Mouse (Mus musculus): ENCODE data around the gene Gm9922. TPM values are rescaled to one million over a fixed set of nuclear protein-coding genes. Genes with fewer than 3 reads are reported as not detected.

Gene Gm9922
- total and polyA plus RNA-seq, 3 experiments, result 0.89 to 2.7 TPM; not detected in 1

DNA sequence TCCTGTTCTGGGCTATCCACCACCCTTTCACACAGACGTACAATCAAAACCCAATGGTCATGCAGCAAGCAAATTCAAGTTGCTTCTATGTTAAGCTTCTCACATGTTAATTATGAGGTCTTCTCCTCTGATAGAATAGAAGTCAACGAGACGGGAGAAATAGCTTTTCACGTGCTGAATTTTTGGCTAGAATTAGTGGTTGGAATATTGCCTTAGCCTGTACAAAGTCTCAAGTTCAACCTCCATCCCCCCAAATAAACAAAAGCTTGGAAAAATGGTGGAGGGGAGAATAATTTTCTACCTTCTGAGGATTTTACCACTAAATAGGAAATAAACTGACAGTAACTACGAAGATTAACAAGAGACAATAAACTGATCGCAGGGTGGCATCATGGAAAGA is 42.1 kb upstream of the Gm9922 start:
- 91% methylated on average over 6 of the region's 6 CpGs for WGBS
- Histone ChIP-seq H3K9ac (ENCODE audit: low read depth, low read length) (no peak overlapping the region), H3K36me3 (ENCODE audit: control insufficient read depth, insufficient read depth, low read length) (no peaks in the 10 kb centered on the region), H3K27me3 (ENCODE audit: control insufficient read depth, insufficient read depth, low read length) (no peaks in the 10 kb centered on the region), H3K4me3 (no peak overlapping the region), H3K4me1 (ENCODE audit: control insufficient read depth, insufficient read depth, low read length) (no peaks in the 10 kb centered on the region), H3K27ac (no peak overlapping the region), H3K79me2 (replicated peaks; ENCODE audit: control insufficient read depth, insufficient read depth, low read length) (no peaks in the 10 kb centered on the region)
- TF ChIP-seq POLR2A (IDR thresholded peaks at IDR 0.05; ENCODE audit: insufficient read depth, low read depth, low read length) (no peak), CTCF (IDR thresholded peaks at IDR 0.05) (no peak), EP300 (IDR thresholded peaks at IDR 0.05; ENCODE audit: insufficient read depth, low read depth, low read length) (no peak)
- intact Hi-C loops (cut with DNase I), result no loop called here
- no peak for DNase-seq

DNA sequence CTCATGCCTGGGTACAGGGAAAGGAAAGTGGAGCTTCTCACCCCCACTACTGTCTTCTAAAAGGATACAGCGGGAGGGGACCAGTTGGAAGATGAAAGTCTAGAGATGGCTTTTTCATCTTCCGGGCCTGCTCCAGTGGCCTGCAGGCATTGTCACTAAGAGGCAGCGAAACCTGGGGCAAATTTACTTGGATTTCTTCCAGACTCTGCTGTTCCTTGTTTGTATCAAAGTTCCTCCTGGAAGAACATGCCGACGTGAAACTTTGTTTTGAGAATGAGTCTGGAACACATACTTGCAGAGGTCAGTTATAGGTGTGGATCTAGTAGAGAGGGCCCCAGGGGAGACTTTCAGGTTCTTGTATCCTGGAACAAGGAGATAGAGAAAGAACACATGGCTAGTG is 41.7 kb upstream of the Gm9922 start:
- Histone ChIP-seq H3K9ac (ENCODE audit: low read depth, low read length) (no peak overlapping the region), H3K4me3 (no peak overlapping the region), H3K4me1 (ENCODE audit: control insufficient read depth, insufficient read depth, low read length) (no peaks in the 10 kb centered on the region), H3K27me3 (ENCODE audit: control insufficient read depth, insufficient read depth, low read length) (no peaks in the 10 kb centered on the region), H3K36me3 (ENCODE audit: control insufficient read depth, insufficient read depth, low read length) (no peaks in the 10 kb centered on the region), H3K79me2 (replicated peaks; ENCODE audit: control insufficient read depth, insufficient read depth, low read length) (no peaks in the 10 kb centered on the region), H3K27ac (no peak overlapping the region)
- no peak for DNase-seq
- intact Hi-C loops (cut with DNase I), result no loop called here
- TF ChIP-seq CTCF (IDR thresholded peaks at IDR 0.05) (no peak), POLR2A (IDR thresholded peaks at IDR 0.05; ENCODE audit: insufficient read depth, low read depth, low read length) (no peak), EP300 (IDR thresholded peaks at IDR 0.05; ENCODE audit: insufficient read depth, low read depth, low read length) (no peak)
- 77% methylated on average over 5 of the region's 5 CpGs for WGBS

DNA sequence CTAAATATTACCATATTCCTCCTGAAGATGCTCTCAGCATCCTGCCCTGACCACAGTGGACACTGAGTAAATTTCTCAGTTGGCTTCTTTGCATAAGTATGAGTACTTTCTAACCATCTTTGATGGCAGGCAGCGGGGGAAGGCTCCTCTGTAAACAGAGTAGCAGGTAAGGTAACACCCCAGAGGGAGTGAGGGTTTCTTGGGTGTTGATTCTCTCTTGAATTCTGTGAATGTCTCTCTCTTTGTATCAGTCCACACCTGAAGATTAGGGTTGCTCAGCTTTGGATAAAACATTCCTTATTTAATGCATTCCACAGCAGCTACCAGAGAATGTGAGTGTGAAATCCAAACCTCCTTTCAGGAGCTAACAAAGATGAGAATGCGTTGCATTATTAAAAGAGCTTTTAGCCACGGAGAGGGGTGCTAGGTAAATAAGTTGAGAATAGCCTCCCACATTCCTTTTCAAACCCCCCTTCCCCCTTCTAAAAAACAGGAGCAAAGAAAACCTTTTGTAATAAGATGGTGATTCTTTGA is 34.2 kb upstream of the Gm9922 start:
- no peak overlapping the region for H3K27ac ChIP-seq
- H3K79me2 ChIP-seq (replicated peaks; ENCODE audit: control insufficient read depth, insufficient read depth, low read length), result no peaks in the 10 kb centered on the region
- no peaks in the 10 kb centered on the region for H3K36me3 ChIP-seq (ENCODE audit: control insufficient read depth, insufficient read depth, low read length)
- intact Hi-C loops (cut with DNase I), result no loop called here
- WGBS, result 52% methylated on average over 3 of the region's 3 CpGs
- no peak overlapping the region for H3K9ac ChIP-seq (ENCODE audit: low read depth, low read length)
- no peak for TF ChIP-seq CTCF (IDR thresholded peaks at IDR 0.05)
- no peak for TF ChIP-seq POLR2A (IDR thresholded peaks at IDR 0.05; ENCODE audit: insufficient read depth, low read depth, low read length)
- no peak for TF ChIP-seq EP300 (IDR thresholded peaks at IDR 0.05; ENCODE audit: insufficient read depth, low read depth, low read length)
- H3K4me3 ChIP-seq, result no peak overlapping the region
- DNase-seq, result no peak
- H3K4me1 ChIP-seq (ENCODE audit: control insufficient read depth, insufficient read depth, low read length), result no peaks in the 10 kb centered on the region
- H3K27me3 ChIP-seq (ENCODE audit: control insufficient read depth, insufficient read depth, low read length), result no peaks in the 10 kb centered on the region

DNA sequence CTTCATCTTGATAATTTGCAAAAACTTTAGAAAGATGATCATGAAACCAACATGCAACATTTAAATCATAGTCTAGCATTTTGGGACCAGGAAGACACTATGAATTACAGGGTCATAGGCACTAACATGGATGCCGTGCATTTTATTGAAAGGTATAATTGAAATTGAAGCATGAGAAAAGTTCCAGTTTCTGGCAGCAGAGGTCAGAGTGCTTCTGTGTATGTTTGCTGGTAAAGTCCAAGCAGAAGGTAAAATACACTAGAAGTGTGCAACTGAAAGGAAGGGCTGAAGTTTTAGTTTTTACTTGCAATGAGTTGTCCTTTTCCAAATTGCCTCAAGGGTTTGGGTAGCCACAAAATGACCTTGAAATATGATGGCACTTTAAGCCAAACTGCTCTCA is 32.7 kb upstream of the Gm9922 start:
- intact Hi-C loops (cut with DNase I), result no loop called here
- Histone ChIP-seq H3K27me3 (ENCODE audit: control insufficient read depth, insufficient read depth, low read length) (no peaks in the 10 kb centered on the region), H3K27ac (no peak overlapping the region), H3K4me1 (ENCODE audit: control insufficient read depth, insufficient read depth, low read length) (no peaks in the 10 kb centered on the region), H3K36me3 (ENCODE audit: control insufficient read depth, insufficient read depth, low read length) (no peaks in the 10 kb centered on the region), H3K79me2 (replicated peaks; ENCODE audit: control insufficient read depth, insufficient read depth, low read length) (no peaks in the 10 kb centered on the region), H3K9ac (ENCODE audit: low read depth, low read length) (no peak overlapping the region), H3K4me3 (no peak overlapping the region)
- 35% methylated on average over 1 of the region's 1 CpGs for WGBS
- TF ChIP-seq CTCF (IDR thresholded peaks at IDR 0.05) (peak; percentile 59), POLR2A (IDR thresholded peaks at IDR 0.05; ENCODE audit: insufficient read depth, low read depth, low read length) (no peak)
- DNase-seq, result no peak

DNA sequence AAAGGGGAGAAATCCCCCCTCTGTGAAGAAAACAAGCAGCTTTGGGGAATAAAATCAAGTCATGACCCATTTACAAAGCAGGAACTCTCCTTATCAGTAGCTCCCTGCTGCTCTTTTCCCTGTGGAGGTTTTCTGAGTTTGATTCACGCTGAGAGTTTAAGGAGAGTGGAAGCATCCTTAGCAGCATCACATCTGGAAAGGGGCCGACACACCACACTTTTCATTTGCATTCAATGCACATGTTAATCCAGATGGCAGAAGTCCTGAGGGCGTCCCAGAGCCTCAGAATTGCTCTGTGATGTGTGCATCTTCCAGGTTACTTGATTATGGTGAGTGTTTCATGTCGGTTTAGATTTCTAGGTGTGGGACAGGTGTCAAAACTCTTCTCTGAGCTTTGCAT is 25.8 kb upstream of the Gm9922 start:
- Histone ChIP-seq H3K27me3 (ENCODE audit: control insufficient read depth, insufficient read depth, low read length) (no peaks in the 10 kb centered on the region), H3K9ac (ENCODE audit: low read depth, low read length) (no peak overlapping the region), H3K4me1 (ENCODE audit: control insufficient read depth, insufficient read depth, low read length) (no peaks in the 10 kb centered on the region), H3K36me3 (ENCODE audit: control insufficient read depth, insufficient read depth, low read length) (no peaks in the 10 kb centered on the region), H3K27ac (no peak overlapping the region), H3K79me2 (replicated peaks; ENCODE audit: control insufficient read depth, insufficient read depth, low read length) (no peaks in the 10 kb centered on the region), H3K4me3 (no peak overlapping the region)
- WGBS, result 54% methylated on average over 4 of the region's 4 CpGs
- DNase-seq, result no peak
- intact Hi-C loops (cut with DNase I), result no loop called here
- TF ChIP-seq CTCF (IDR thresholded peaks at IDR 0.05), result no peak
- TF ChIP-seq EP300 (IDR thresholded peaks at IDR 0.05; ENCODE audit: insufficient read depth, low read depth, low read length), result no peak
- no peak for TF ChIP-seq POLR2A (IDR thresholded peaks at IDR 0.05; ENCODE audit: insufficient read depth, low read depth, low read length)

DNA sequence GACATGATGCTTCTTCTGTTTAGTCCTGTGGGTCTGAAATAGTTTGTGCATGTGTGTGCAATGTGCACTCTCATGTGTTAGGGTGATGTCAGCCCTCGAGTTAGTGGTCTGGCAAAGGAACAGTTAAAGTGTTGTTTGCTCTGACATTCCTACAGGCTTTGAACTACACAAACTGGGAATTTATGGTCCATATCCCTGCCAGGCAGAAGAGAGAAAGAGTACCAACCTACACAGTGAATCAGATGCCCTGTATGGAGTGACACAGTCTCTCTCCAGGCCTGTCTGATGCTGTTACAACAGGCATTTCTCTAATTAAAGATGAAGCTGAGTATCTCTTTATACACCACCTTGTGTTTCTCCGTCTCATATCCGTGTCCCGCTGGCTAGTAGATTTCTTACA is 21.3 kb upstream of the Gm9922 start:
- H3K79me2 ChIP-seq (replicated peaks; ENCODE audit: control insufficient read depth, insufficient read depth, low read length), result no peaks in the 10 kb centered on the region
- TF ChIP-seq CTCF (IDR thresholded peaks at IDR 0.05) (no peak), POLR2A (IDR thresholded peaks at IDR 0.05; ENCODE audit: insufficient read depth, low read depth, low read length) (no peak), EP300 (IDR thresholded peaks at IDR 0.05; ENCODE audit: insufficient read depth, low read depth, low read length) (no peak)
- no peak overlapping the region for H3K27ac ChIP-seq
- intact Hi-C loops (cut with DNase I), result no loop called here
- no peak for DNase-seq
- no peak overlapping the region for H3K4me3 ChIP-seq
- H3K9ac ChIP-seq (ENCODE audit: low read depth, low read length), result no peak overlapping the region
- no peaks in the 10 kb centered on the region for H3K27me3 ChIP-seq (ENCODE audit: control insufficient read depth, insufficient read depth, low read length)
- 82% methylated on average over 4 of the region's 4 CpGs for WGBS
- no peaks in the 10 kb centered on the region for H3K36me3 ChIP-seq (ENCODE audit: control insufficient read depth, insufficient read depth, low read length)
- H3K4me1 ChIP-seq (ENCODE audit: control insufficient read depth, insufficient read depth, low read length), result peaks cover 3% of the 10 kb centered on the region; the same call in 1 of the 2 replicates
